ENCODE assay signal across 8 mouse cellular contexts in genomic region chr5:136919546-136920301, GRCm38 (mm10). TPM values are rescaled to one million over a fixed set of nuclear protein-coding genes. Genes with fewer than 3 reads are reported as not detected.
DNase-seq lines count a peak whose midpoint lies in the region; ATAC-seq and TF ChIP-seq lines count a peak whose summit lies in the region.

No protein-coding gene starts in this region.

- H3K4me3 ChIP-seq in kidney, embryonic 14.5 days (ENCODE audit: low read length), result peak overlapping the region; percentile 54
- H3K4me3 ChIP-seq in E14TG2a.4 (replicated peaks; ENCODE audit: low read length), result peak overlapping the region; percentile 88
- H3K4me3 ChIP-seq in embryonic facial prominence, embryonic 11.5 days (ENCODE audit: low read depth, low read length), result peak overlapping the region; percentile 43
- H3K4me3 ChIP-seq in intestine, postnatal 0 days (ENCODE audit: low read depth, low read length), result peak overlapping the region; percentile 65
- H3K4me3 ChIP-seq in neural tube, embryonic 14.5 days (ENCODE audit: low read depth, low read length), result peak overlapping the region; percentile 55

- no peaks in the 10 kb centered on the region for H3K4me1 ChIP-seq in kidney, embryonic 14.5 days (ENCODE audit: control insufficient read depth, insufficient read depth, low read length)
- H3K4me1 ChIP-seq in E14TG2a.4 (replicated peaks; ENCODE audit: low read depth, low read length), result peaks cover 40% of the 10 kb centered on the region
- peaks cover 2% of the 10 kb centered on the region; the same call in 1 of the 2 replicates for H3K4me1 ChIP-seq in embryonic facial prominence, embryonic 11.5 days (ENCODE audit: control insufficient read depth, insufficient read depth, low read length)
- H3K4me1 ChIP-seq in intestine, postnatal 0 days (replicated peaks; ENCODE audit: control insufficient read depth, insufficient read depth, low read length), result 0 out of 2 replicates have a peak, but pooled peaks cover 3% of the 10 kb centered on the region
- H3K4me1 ChIP-seq in neural tube, embryonic 14.5 days (ENCODE audit: control insufficient read depth, insufficient read depth, low read length), result peaks cover 4% of the 10 kb centered on the region; the same call in 1 of the 2 replicates

- no peak for DNase-seq in kidney, postnatal 10 days
- no peak for DNase-seq in embryonic facial prominence, embryonic 11.5 days (ENCODE audit: low spot score)
- DNase-seq in adipocyte (ENCODE audit: low spot score), result no peak
- no peak for DNase-seq in layer of hippocampus, adult 9-10 months (ENCODE audit: low spot score)

- 0 out of 2 replicates have a peak, but pooled peaks have one; percentile 5 for ATAC-seq in kidney, embryonic 14.5 days (ENCODE audit: low FRiP score, low TSS enrichment)
- no peak for ATAC-seq in embryonic facial prominence, embryonic 11.5 days (replicated peaks; ENCODE audit: insufficient number of reproducible peaks, low FRiP score, low TSS enrichment, low read depth)
- no peak for ATAC-seq in intestine, postnatal 0 days
- peak; percentile 16; the same call in 1 of the 2 replicates for ATAC-seq in neural tube, embryonic 14.5 days (ENCODE audit: low read depth)

- no peaks in the 10 kb centered on the region for H3K27me3 ChIP-seq in kidney, embryonic 14.5 days (ENCODE audit: control insufficient read depth, insufficient read depth, low read length)
- H3K27me3 ChIP-seq in E14TG2a.4 (ENCODE audit: insufficient read depth, low read length), result no peaks in the 10 kb centered on the region
- H3K27me3 ChIP-seq in embryonic facial prominence, embryonic 11.5 days (ENCODE audit: control insufficient read depth, insufficient read depth, low read length), result no peaks in the 10 kb centered on the region
- no peaks in the 10 kb centered on the region for H3K27me3 ChIP-seq in intestine, postnatal 0 days (replicated peaks; ENCODE audit: control insufficient read depth, insufficient read depth, low read length)
- no peaks in the 10 kb centered on the region for H3K27me3 ChIP-seq in neural tube, embryonic 14.5 days (ENCODE audit: control insufficient read depth, insufficient read depth, low read length)

- WGBS in kidney, embryonic 14.5 days, result 27% methylated on average over 16 of the region's 18 CpGs
- 20% methylated on average over 18 of the region's 18 CpGs for WGBS in embryonic facial prominence, embryonic 11.5 days
- WGBS in intestine, postnatal 0 days, result 21% methylated on average over 18 of the region's 18 CpGs
- 29% methylated on average over 16 of the region's 18 CpGs for WGBS in neural tube, embryonic 14.5 days

- no peak for TF ChIP-seq CTCF in E14TG2a.4 (conservative IDR thresholded peaks at IDR 0.05; ENCODE audit: low read length)
- TF ChIP-seq CTCF in intestine, postnatal 0 days (IDR thresholded peaks at IDR 0.05; ENCODE audit: low read depth), result no peak

- peak overlapping the region; percentile 93 for H3K4me2 ChIP-seq in kidney, embryonic 14.5 days (replicated peaks; ENCODE audit: low read depth, low read length)
- H3K4me2 ChIP-seq in embryonic facial prominence, embryonic 11.5 days (ENCODE audit: low read depth, low read length), result peak overlapping the region; percentile 92
- peak overlapping the region; percentile 81 for H3K4me2 ChIP-seq in intestine, postnatal 0 days (replicated peaks; ENCODE audit: low read depth)
- peak overlapping the region; percentile 83 for H3K4me2 ChIP-seq in neural tube, embryonic 14.5 days (ENCODE audit: low read depth, low read length)

- H3K9ac ChIP-seq in kidney, embryonic 14.5 days (ENCODE audit: low read depth, low read length), result peak overlapping the region; percentile 70
- H3K9ac ChIP-seq in embryonic facial prominence, embryonic 11.5 days (replicated peaks; ENCODE audit: low read length), result peak overlapping the region; percentile 65
- peak overlapping the region; percentile 53 for H3K9ac ChIP-seq in intestine, postnatal 0 days (ENCODE audit: low read depth, low read length)
- H3K9ac ChIP-seq in neural tube, embryonic 14.5 days (replicated peaks; ENCODE audit: low read depth, low read length), result peak overlapping the region; percentile 69

- H3K27ac ChIP-seq in kidney, embryonic 14.5 days (ENCODE audit: low read depth, low read length), result no peak overlapping the region
- H3K27ac ChIP-seq in embryonic facial prominence, embryonic 11.5 days (replicated peaks; ENCODE audit: low read depth, low read length), result no peak overlapping the region
- 0 out of 2 replicates have a peak overlapping the region, but pooled peaks have one; percentile 35 for H3K27ac ChIP-seq in intestine, postnatal 0 days (ENCODE audit: low read depth, low read length)
- H3K27ac ChIP-seq in neural tube, embryonic 14.5 days (ENCODE audit: low read depth, low read length), result no peak overlapping the region

- no peaks in the 10 kb centered on the region for H3K9me3 ChIP-seq in kidney, embryonic 14.5 days (ENCODE audit: control insufficient read depth, low read length)
- peaks cover 3% of the 10 kb centered on the region for H3K9me3 ChIP-seq in E14TG2a.4 (ENCODE audit: low read length)
- H3K9me3 ChIP-seq in embryonic facial prominence, embryonic 11.5 days (replicated peaks; ENCODE audit: control insufficient read depth, low read length), result no peaks in the 10 kb centered on the region
- no peaks in the 10 kb centered on the region for H3K9me3 ChIP-seq in intestine, postnatal 0 days (ENCODE audit: control insufficient read depth)
- H3K9me3 ChIP-seq in neural tube, embryonic 14.5 days (ENCODE audit: control insufficient read depth, low read length), result no peaks in the 10 kb centered on the region

- H3K36me3 ChIP-seq in kidney, embryonic 14.5 days (ENCODE audit: control insufficient read depth, insufficient read depth, low read length), result no peaks in the 10 kb centered on the region
- peaks cover 32% of the 10 kb centered on the region for H3K36me3 ChIP-seq in E14TG2a.4 (ENCODE audit: insufficient read depth, low read length)
- H3K36me3 ChIP-seq in embryonic facial prominence, embryonic 11.5 days (replicated peaks; ENCODE audit: control insufficient read depth, insufficient read depth, low read depth, low read length), result no peaks in the 10 kb centered on the region
- H3K36me3 ChIP-seq in intestine, postnatal 0 days (ENCODE audit: control insufficient read depth, insufficient read depth), result no peaks in the 10 kb centered on the region
- no peaks in the 10 kb centered on the region for H3K36me3 ChIP-seq in neural tube, embryonic 14.5 days (ENCODE audit: control insufficient read depth, insufficient read depth, low read length)

RNA-seq across cellular contexts. Expression of gene Ift22, which starts 11.8 kb away (rescaled TPM):
- 85.0 and 86.7 TPM in 2 replicates for polyA plus RNA-seq in kidney, embryonic 14.5 days (2014; fragmentation: Nextera tagmentation; extraction: Ambion mirVana)
- 72.5 and 83.4 TPM in 2 replicates for polyA plus RNA-seq in embryonic facial prominence, embryonic 11.5 days (2014; fragmentation: Nextera tagmentation; extraction: Ambion mirVana)
- 24.7 and 25.2 TPM in 2 replicates for polyA plus RNA-seq in intestine, postnatal 0 days (2015; fragmentation: Nextera tagmentation; extraction: Ambion mirVana)
- 113 and 119 TPM in 2 replicates for polyA plus RNA-seq in neural tube, embryonic 14.5 days (2014; fragmentation: Nextera tagmentation; extraction: Ambion mirVana)

RNA-seq across cellular contexts. Expression of gene Fis1, which starts 33.4 kb away (rescaled TPM):
- 333 and 398 TPM in 2 replicates for polyA plus RNA-seq in kidney, embryonic 14.5 days (2014; fragmentation: Nextera tagmentation; extraction: Ambion mirVana)
- polyA plus RNA-seq in embryonic facial prominence, embryonic 11.5 days (2014; fragmentation: Nextera tagmentation; extraction: Ambion mirVana), result 298 and 318 TPM in 2 replicates
- polyA plus RNA-seq in intestine, postnatal 0 days (2015; fragmentation: Nextera tagmentation; extraction: Ambion mirVana), result 318 and 324 TPM in 2 replicates
- 409 and 414 TPM in 2 replicates for polyA plus RNA-seq in neural tube, embryonic 14.5 days (2014; fragmentation: Nextera tagmentation; extraction: Ambion mirVana)

RNA-seq across cellular contexts. Expression of gene Col26a1, which starts 36.7 kb away (rescaled TPM):
- 37.5 and 44.0 TPM in 2 replicates for polyA plus RNA-seq in kidney, embryonic 14.5 days (2014; fragmentation: Nextera tagmentation; extraction: Ambion mirVana)
- polyA plus RNA-seq in embryonic facial prominence, embryonic 11.5 days (2014; fragmentation: Nextera tagmentation; extraction: Ambion mirVana), result 63.0 and 67.1 TPM in 2 replicates
- polyA plus RNA-seq in intestine, postnatal 0 days (2015; fragmentation: Nextera tagmentation; extraction: Ambion mirVana), result 2.2 and 2.7 TPM in 2 replicates
- polyA plus RNA-seq in neural tube, embryonic 14.5 days (2014; fragmentation: Nextera tagmentation; extraction: Ambion mirVana), result 12.6 and 22.7 TPM in 2 replicates

RNA-seq across cellular contexts. Expression of gene Cldn15, which starts 46.7 kb away (rescaled TPM):
- 1.5 and 1.7 TPM in 2 replicates for polyA plus RNA-seq in kidney, embryonic 14.5 days (2014; fragmentation: Nextera tagmentation; extraction: Ambion mirVana)
- polyA plus RNA-seq in embryonic facial prominence, embryonic 11.5 days (2014; fragmentation: Nextera tagmentation; extraction: Ambion mirVana), result 0.22 and 0.25 TPM in 2 replicates
- polyA plus RNA-seq in intestine, postnatal 0 days (2015; fragmentation: Nextera tagmentation; extraction: Ambion mirVana), result 29.5 and 31.2 TPM in 2 replicates
- 0.12 and 0.39 TPM in 2 replicates for polyA plus RNA-seq in neural tube, embryonic 14.5 days (2014; fragmentation: Nextera tagmentation; extraction: Ambion mirVana)

Comparison
In these comparisons a context has a peak if more than half of its experiments do, and no peak if none do; other contexts are left out.
1. ATAC-seq: peak in kidney, embryonic 14.5 days (single experiment) and neural tube, embryonic 14.5 days (single experiment); none in embryonic facial prominence, embryonic 11.5 days (single experiment) and intestine, postnatal 0 days (single experiment).
2. Peak in every context shown above with its lines, with median percentiles within 50 percentile points of each other: H3K4me2 ChIP-seq, H3K4me3 ChIP-seq and H3K9ac ChIP-seq.